Mouse (Mus musculus) heart, adult 2 months (tissue): ENCODE data around the gene Stk40. TPM values are rescaled to one million over a fixed set of nuclear protein-coding genes. Genes with fewer than 3 reads are reported as not detected.

Experiments used
- DNase-seq, 2 experiments: peaks; one replicate each; pipeline ENCODE4 v3.0.0; 2021
- H3K27ac ChIP-seq: fragments of 200-600 bp; 2 replicates; pipeline ENCODE4 v1.8.1; 2022
- H3K27me3 ChIP-seq: fragments of 200-500 bp; 2 replicates; pipeline ENCODE4 v1.6.1; 2012; ENCODE audit warnings: mild to moderate bottlenecking, low read length, inconsistent platforms, mixed read lengths; ENCODE audit not compliant: control insufficient read depth, insufficient read depth
- H3K36me3 ChIP-seq: fragments of 200-500 bp; 2 replicates; pipeline ENCODE4 v1.6.1; 2012; ENCODE audit warnings: low read length, inconsistent platforms; ENCODE audit not compliant: control insufficient read depth, insufficient read depth
- H3K4me1 ChIP-seq: fragments of 200-500 bp; 2 replicates; pipeline ENCODE4 v1.6.1; 2011; ENCODE audit warnings: low read length; ENCODE audit not compliant: control insufficient read depth, insufficient read depth
- H3K4me3 ChIP-seq: fragments of 200-600 bp; 2 replicates; pipeline ENCODE4 v1.8.1; 2022
- H3K79me2 ChIP-seq: fragments of 200-500 bp; replicated peaks from 2 replicates; pipeline ENCODE4 v1.6.1; 2012; ENCODE audit warnings: mild to moderate bottlenecking, inconsistent platforms, low read length, moderate library complexity, mixed read lengths; ENCODE audit not compliant: control insufficient read depth, insufficient read depth
- H3K9ac ChIP-seq: fragments of 200-500 bp; 2 replicates; pipeline ENCODE4 v1.6.1; 2012; ENCODE audit warnings: low read depth, mild to moderate bottlenecking, control low read depth, inconsistent platforms, low read length, mixed read lengths
- CTCF ChIP-seq: fragments of 200-600 bp; IDR thresholded peaks from 2 replicates; pipeline ENCODE4 v1.8.1; 2022; ENCODE audit warnings: antibody characterized with exemption, mild to moderate bottlenecking, moderate library complexity
- EP300 ChIP-seq: fragments of 200-500 bp; IDR thresholded peaks from 2 replicates; pipeline ENCODE4 v1.6.1; 2011; ENCODE audit warnings: low read depth, low read length, control low read depth; ENCODE audit not compliant: insufficient read depth
- POLR2A ChIP-seq: fragments of 200-500 bp; IDR thresholded peaks from 2 replicates; pipeline ENCODE4 v1.6.1; 2011; ENCODE audit warnings: mild to moderate bottlenecking, low read depth, low read length, control low read depth; ENCODE audit not compliant: insufficient read depth
- WGBS: fragments of 180-500 bp; shearing (Covaris S2); methylation state at CpG from one replicate; pipeline ENCODE4 v1.1.7; 2018; 5-methylcytosine and 5-hydroxymethylcytosine counted together
- intact Hi-C: fragments of 180-260 bp; cut with DNase I; formaldehyde crosslinking; loops from one replicate; pipeline ENCODE4 v1.15.1; 2025
- polyA plus RNA-seq: library from polyadenylated mRNA; depleted of rRNA; stranded (reverse); fragments of >200 nt; gene quantifications from 2 replicates; pipeline ENCODE4 v1.2.3, GENCODE M21; 2012
- total RNA-seq, 2 experiments: library from RNA; stranded (reverse); gene quantifications; 2 replicates each; pipeline ENCODE4 v1.2.3; 2021

The Stk40 gene
- total and polyA plus RNA-seq, 3 experiments: 36.7 to 53.8 (median 41.6) TPM

GRCm38 (mm10) chr4:126065241-126065640 lies 38.5 kb upstream of the Stk40 start:
- peak in 1 of 2 experiments; percentile 30 for DNase-seq
- no peaks in the 10 kb centered on the region for H3K36me3 ChIP-seq
- no peak overlapping the region for H3K27ac ChIP-seq
- no peak overlapping the region for H3K9ac ChIP-seq
- H3K4me1 ChIP-seq: peaks cover 1% of the 10 kb centered on the region
- TF ChIP-seq EP300 (no peak), CTCF (no peak)
- no peaks in the 10 kb centered on the region for H3K27me3 ChIP-seq
- WGBS: 83% methylated on average over 7 of the region's 7 CpGs
- intact Hi-C loops: no loop called here
- H3K4me3 ChIP-seq: no peak overlapping the region
- no peaks in the 10 kb centered on the region for H3K79me2 ChIP-seq

- H3K36me3 ChIP-seq: no peaks in the 10 kb centered on the region
- intact Hi-C loops: no loop called here
- no peak overlapping the region for H3K4me3 ChIP-seq
- no peak overlapping the region for H3K9ac ChIP-seq
- no peak overlapping the region for H3K27ac ChIP-seq
- H3K4me1 ChIP-seq: peaks cover 1% of the 10 kb centered on the region
- H3K79me2 ChIP-seq: no peaks in the 10 kb centered on the region
- DNase-seq: peak in 1 of 2 experiments; percentile 65
- 41% methylated on average over 15 of the region's 15 CpGs for WGBS
- H3K27me3 ChIP-seq: no peaks in the 10 kb centered on the region
- TF ChIP-seq CTCF: no peak
- TF ChIP-seq EP300: no peak
- TF ChIP-seq POLR2A: no peak
These were observed 36.2 kb upstream of the Stk40 start for GRCm38 (mm10) chr4:126067401-126068077.

GRCm38 (mm10) chr4:126068842-126069241 lies 34.9 kb upstream of the Stk40 start:
- DNase-seq: no peak
- no peaks in the 10 kb centered on the region for H3K79me2 ChIP-seq
- intact Hi-C loops: no loop called here
- H3K4me1 ChIP-seq: peaks cover 1% of the 10 kb centered on the region
- H3K27me3 ChIP-seq: no peaks in the 10 kb centered on the region
- no peak overlapping the region for H3K9ac ChIP-seq
- 81% methylated on average over 6 of the region's 6 CpGs for WGBS
- TF ChIP-seq POLR2A (no peak), EP300 (no peak), CTCF (no peak)
- H3K27ac ChIP-seq: no peak overlapping the region
- H3K4me3 ChIP-seq: no peak overlapping the region
- H3K36me3 ChIP-seq: no peaks in the 10 kb centered on the region

- no peaks in the 10 kb centered on the region for H3K27me3 ChIP-seq
- intact Hi-C loops: no loop called here
- no peaks in the 10 kb centered on the region for H3K79me2 ChIP-seq
- H3K36me3 ChIP-seq: no peaks in the 10 kb centered on the region
- no peak for DNase-seq
- TF ChIP-seq CTCF: no peak
- H3K9ac ChIP-seq: no peak overlapping the region
- no peaks in the 10 kb centered on the region for H3K4me1 ChIP-seq
- WGBS: 61% methylated on average over 6 of the region's 6 CpGs
- no peak overlapping the region for H3K27ac ChIP-seq
- no peak overlapping the region for H3K4me3 ChIP-seq
These were observed 25.9 kb upstream of the Stk40 start for GRCm38 (mm10) chr4:126077833-126078232.

- Histone ChIP-seq H3K9ac (no peak overlapping the region), H3K27me3 (no peaks in the 10 kb centered on the region), H3K4me3 (no peak overlapping the region), H3K4me1 (no peaks in the 10 kb centered on the region), H3K27ac (no peak overlapping the region), H3K36me3 (no peaks in the 10 kb centered on the region), H3K79me2 (no peaks in the 10 kb centered on the region)
- TF ChIP-seq EP300: no peak
- no peak for TF ChIP-seq POLR2A
- no peak for TF ChIP-seq CTCF
- intact Hi-C loops: no loop called here
- WGBS: 71% methylated on average over 4 of the region's 4 CpGs
- no peak for DNase-seq
These were observed 24.5 kb upstream of the Stk40 start for GRCm38 (mm10) chr4:126079266-126079665.

GRCm38 (mm10) chr4:126081601-126082000 lies 22.2 kb upstream of the Stk40 start:
- intact Hi-C loops: no loop called here
- Histone ChIP-seq H3K4me1 (no peaks in the 10 kb centered on the region; the same call in 1 of the 2 replicates), H3K79me2 (no peaks in the 10 kb centered on the region), H3K36me3 (no peaks in the 10 kb centered on the region), H3K4me3 (no peak overlapping the region), H3K27me3 (no peaks in the 10 kb centered on the region), H3K9ac (no peak overlapping the region), H3K27ac (no peak overlapping the region)
- DNase-seq: no peak
- WGBS: 88% methylated on average over 1 of the region's 1 CpGs
- TF ChIP-seq CTCF (no peak), EP300 (no peak), POLR2A (no peak)
